Mouse (Mus musculus) layer of hippocampus, adult 18-20 months (tissue): ENCODE measurements around the gene Wfdc10. TPM values are rescaled to one million over a fixed set of nuclear protein-coding genes. Genes with fewer than 3 reads are reported as not detected.

Source experiments
- DNase-seq, 2 experiments: peaks; one replicate each; pipeline ENCODE4 v3.0.0; 2022; ENCODE audit warnings: low spot score in 2 of 2
- total RNA-seq, 2 experiments: library from RNA; stranded (reverse); gene quantifications; 2 replicates each; pipeline ENCODE4 v1.2.3; 2021

Gene Wfdc10
- total RNA-seq, 2 experiments from 2014 or later = not detected

DNA sequence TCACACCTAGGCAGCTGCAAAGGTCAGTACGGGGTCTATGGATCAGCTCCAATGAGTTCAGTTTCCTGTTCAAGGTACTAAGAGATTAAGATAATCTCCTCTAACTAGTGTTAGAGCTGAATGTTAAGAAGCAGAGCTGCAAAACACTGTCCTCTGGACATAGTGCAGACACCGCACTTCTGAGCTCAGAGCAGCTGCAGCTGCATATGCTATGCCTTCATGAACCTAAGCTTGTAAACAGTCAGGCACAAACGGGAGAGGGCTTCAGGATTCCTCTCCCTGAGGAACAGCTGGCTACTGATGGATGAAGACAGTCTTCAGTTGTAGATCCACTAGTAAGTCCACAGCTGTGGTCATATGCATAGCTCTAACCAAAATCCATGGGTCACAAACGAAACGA lies 45.1 kb downstream of the Wfdc10 start:
- DNase-seq = no peak

DNA sequence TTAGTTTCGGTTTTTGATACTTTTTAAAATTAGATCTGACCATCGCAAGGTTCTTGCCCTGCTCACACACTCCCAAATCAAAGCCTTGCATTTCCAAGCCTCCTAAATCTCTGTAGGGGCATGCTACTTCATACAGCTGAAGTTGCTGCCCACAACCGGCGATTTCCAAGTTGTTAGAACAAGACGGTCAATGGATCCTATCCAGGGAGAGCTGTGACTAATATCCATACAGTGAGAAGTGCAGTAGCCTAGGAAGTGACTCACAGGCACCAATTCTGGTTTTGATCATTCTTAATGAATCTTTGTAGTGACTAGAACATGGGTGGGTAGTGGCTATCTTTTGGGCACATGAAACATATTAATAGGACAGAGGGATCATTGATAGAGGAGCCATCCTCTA lies 45.9 kb downstream of the Wfdc10 start:
- DNase-seq = no peak

DNA sequence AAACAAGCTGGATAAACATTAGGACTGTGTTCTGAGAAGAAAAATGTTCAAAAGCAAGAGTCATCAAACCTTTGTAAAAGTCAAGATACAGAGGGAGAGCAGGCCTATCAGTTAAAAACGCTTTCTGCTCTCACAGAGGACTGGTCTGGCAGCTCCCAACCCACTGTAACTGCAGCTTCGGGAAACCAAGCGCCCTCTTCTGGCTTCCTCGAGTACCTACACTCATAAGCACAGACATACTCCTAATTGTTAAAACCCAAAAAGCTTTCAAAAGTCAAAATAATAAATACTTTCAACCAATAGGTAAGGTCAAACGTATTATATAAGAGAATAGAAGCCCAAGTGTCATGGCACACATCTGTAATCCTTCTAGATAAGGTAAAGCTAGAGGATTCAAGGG lies 48.4 kb downstream of the Wfdc10 start:
- no peak for DNase-seq

DNA sequence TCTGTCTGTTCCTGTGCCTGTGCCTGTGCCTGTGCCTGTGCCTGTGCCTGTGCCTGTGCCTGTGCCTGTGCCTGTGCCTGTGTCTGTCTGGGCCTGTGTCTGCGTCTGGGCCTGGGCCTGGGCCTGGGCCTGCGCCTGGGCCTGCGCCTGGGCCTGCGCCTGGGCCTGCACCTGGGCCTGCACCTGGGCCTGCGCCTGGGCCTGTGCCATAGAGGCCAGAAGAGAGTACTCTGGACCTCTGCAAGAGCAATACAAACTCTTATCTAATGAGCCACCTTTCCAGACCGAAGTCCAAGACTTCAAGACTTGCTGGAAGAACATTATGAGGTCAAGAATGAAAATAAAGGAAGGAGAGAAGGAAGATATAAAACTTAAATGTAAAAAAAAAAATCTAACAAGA lies 49.5 kb downstream of the Wfdc10 start:
- DNase-seq = no peak

DNA sequence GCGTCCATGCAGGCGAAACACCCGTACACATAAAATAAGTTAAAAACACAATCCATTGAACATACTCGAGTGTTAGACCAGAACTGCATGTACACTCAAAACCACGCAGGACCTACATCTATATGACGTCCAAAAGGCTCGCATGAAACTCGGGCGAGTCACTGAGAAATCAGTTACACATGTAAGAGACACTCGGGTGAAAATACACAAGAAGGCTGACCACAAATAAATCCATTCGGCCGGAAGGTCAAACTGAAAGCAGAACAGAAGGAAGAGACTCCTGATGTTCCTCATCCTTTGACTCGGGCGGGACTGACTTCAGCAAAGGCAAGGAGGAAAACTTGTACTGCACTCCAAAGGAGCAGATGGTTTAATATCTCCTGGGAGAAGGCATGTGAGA lies 50.1 kb downstream of the Wfdc10 start:
- no peak for DNase-seq

Other genes starting within 250 kb of the Wfdc10 start
- 100 to 1,000 TPM; 122 to 140 TPM for gene Sdc4, start 212.2 kb upstream of the Wfdc10 start, total RNA-seq
- gene Sys1, start 199.1 kb upstream of the Wfdc10 start, total RNA-seq = 10 to 100 TPM; 37.9 to 39.9 TPM
- gene Gm20458, start 195.1 kb upstream of the Wfdc10 start, total RNA-seq = 1 to 10 TPM; 5.4 to 9.9 TPM
- not detected for gene Trp53tg5, start 182.3 kb upstream of the Wfdc10 start, total RNA-seq
- gene Dbndd2, start 169.9 kb upstream of the Wfdc10 start, total RNA-seq = 100 to 1,000 TPM; 118 to 138 TPM
- 10 to 100 TPM; 80.8 to 86.1 TPM for gene Pigt, start 158.5 kb upstream of the Wfdc10 start, total RNA-seq
- gene Wfdc2, start 93.6 kb upstream of the Wfdc10 start, total RNA-seq = under 1 TPM; 0.67 to 0.96 TPM
- not detected for gene Spint3, start 82.6 kb upstream of the Wfdc10 start, total RNA-seq
- not detected for gene Wfdc6a, start 70.6 kb upstream of the Wfdc10 start, total RNA-seq
- gene Eppin, start 62.5 kb upstream of the Wfdc10 start, total RNA-seq = not detected
- not detected for gene Wfdc6b, start 42.5 kb upstream of the Wfdc10 start, total RNA-seq
- gene Wfdc8, start 42.4 kb upstream of the Wfdc10 start, total RNA-seq = not detected
- not detected for gene Wfdc16, start 17.2 kb upstream of the Wfdc10 start, total RNA-seq
- not detected for gene Wfdc9, start 537 bp downstream of the Wfdc10 start, total RNA-seq
- gene Wfdc11, start 18.0 kb downstream of the Wfdc10 start, total RNA-seq = not detected
- gene Wfdc13, start 29.1 kb downstream of the Wfdc10 start, total RNA-seq = not detected
- gene Spint4, start 42.5 kb downstream of the Wfdc10 start, total RNA-seq = not detected
- not detected for gene Spint5, start 59.3 kb downstream of the Wfdc10 start, total RNA-seq
- gene Wfdc3, start 89.9 kb downstream of the Wfdc10 start, total RNA-seq = 1 to 10 TPM; 1.4 to 1.7 TPM
- 10 to 100 TPM; 33.8 to 36.0 TPM for gene Dnttip1, start 89.9 kb downstream of the Wfdc10 start, total RNA-seq
- under 1 TPM in 1 of 2 experiments, not detected in 1; 0.38 TPM for gene Ube2c, start 113.9 kb downstream of the Wfdc10 start, total RNA-seq
- gene Tnnc2, start 123.9 kb downstream of the Wfdc10 start, total RNA-seq = not detected
- gene Snx21, start 129.8 kb downstream of the Wfdc10 start, total RNA-seq = 10 to 100 TPM; 39.7 to 41.8 TPM
- gene Acot8, start 148.8 kb downstream of the Wfdc10 start, total RNA-seq = 10 to 100 TPM; 25.6 to 27.0 TPM
- gene Zswim3, start 149.1 kb downstream of the Wfdc10 start, total RNA-seq = 1 to 10 TPM; 9.1 to 9.3 TPM
- gene Zswim1, start 166.6 kb downstream of the Wfdc10 start, total RNA-seq = 10 to 100 TPM; 22.7 to 26.3 TPM
- under 1 TPM in 1 of 2 experiments, not detected in 1; 0.43 TPM for gene Spata25, start 172.5 kb downstream of the Wfdc10 start, total RNA-seq
- 100 to 1,000 TPM; 103 TPM for gene Ctsa, start 176.8 kb downstream of the Wfdc10 start, total RNA-seq
- 1 to 10 TPM; 2.5 to 3.0 TPM for gene Neurl2, start 177.4 kb downstream of the Wfdc10 start, total RNA-seq
- 10 to 100 TPM; 77.0 to 77.9 TPM for gene Pltp, start 201.7 kb downstream of the Wfdc10 start, total RNA-seq
- 10 to 100 TPM; 41.9 to 45.2 TPM for gene Pcif1, start 223.3 kb downstream of the Wfdc10 start, total RNA-seq